Comparison of ENCODE assay signal across 10 mouse cellular contexts in the genomic region with DNA sequence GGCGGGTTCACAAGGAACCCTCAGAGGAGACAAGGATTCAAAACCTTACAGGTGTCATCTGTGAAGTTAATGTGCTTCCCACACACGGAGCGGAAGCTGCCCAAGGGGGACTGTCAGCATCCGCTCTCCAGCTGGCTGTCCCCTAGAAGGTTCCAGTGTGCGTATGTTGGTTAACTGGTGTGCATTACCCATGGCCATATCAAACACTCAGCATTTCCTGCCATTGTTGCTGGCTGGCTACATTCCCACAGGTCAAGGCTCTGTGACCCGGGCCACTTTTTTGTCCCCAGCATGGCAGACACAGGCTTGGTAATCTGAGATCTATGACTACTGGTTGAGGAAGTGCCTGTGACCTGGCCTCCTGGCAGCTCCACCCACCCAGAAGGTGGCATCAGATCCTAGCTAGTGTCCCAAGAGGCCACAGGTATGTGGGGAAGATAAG. TPM values are rescaled to one million over a fixed set of nuclear protein-coding genes. Genes with fewer than 3 reads are reported as not detected.
DNase-seq lines count a peak whose midpoint lies in the region; ATAC-seq and TF ChIP-seq lines count a peak whose summit lies in the region.
"Had no signal": no experiment of that assay in that cellular context is flagged by ENCODE, and none has a peak within 500 bp of the region (broad histone marks: within the 10 kb centered on the region; RNA-seq: fewer than 3 reads in every experiment).

No protein-coding gene starts in this region.

- peaks cover 0 to 19% of the 10 kb centered on the region in 2 experiments; a peak in 1 of 4 replicates for H3K4me1 ChIP-seq in ES-E14 (ENCODE audit: control insufficient read depth in 2 of 2, insufficient read depth in 2 of 2, low read length in 2 of 2, poor library complexity in 1 of 2)
- peaks cover 7% of the 10 kb centered on the region for H3K4me1 ChIP-seq in liver, embryonic 16.5 days (ENCODE audit: control insufficient read depth, low read depth, low read length)
- H3K4me1 ChIP-seq: limb, embryonic 15.5 days; neural tube, embryonic 15.5 days had no signal

- in situ Hi-C loops in ES-E14 (cut with MboI; ENCODE audit: low sequenced_read_pairs in 2 of 2, unreplicated experiment in 2 of 2) = no loop called here

- H3K9ac ChIP-seq in ES-E14 (ENCODE audit: insufficient read depth, low read depth, low read length, poor library complexity, severe bottlenecking) = 0 out of 2 replicates have a peak overlapping the region, but pooled peaks have one; percentile 13
- H3K9ac ChIP-seq in liver, embryonic 16.5 days (ENCODE audit: low read depth, low read length) = no peak overlapping the region
- H3K9ac ChIP-seq: limb, embryonic 15.5 days; neural tube, embryonic 15.5 days had no signal

- no peak for DNase-seq in ES-E14 (ENCODE audit: low read depth, low spot score)
- DNase-seq in heart, adult 11 months = peak; percentile 99
- peak; percentile 74 for DNase-seq in kidney, adult 11 months
- DNase-seq in left cerebral cortex, postnatal 14 days (ENCODE audit: low spot score in 2 of 2) = no peak
- no peak for DNase-seq in thymus, postnatal 0 days (ENCODE audit: low spot score)
- DNase-seq in cerebellum, adult 9-10 months = no peak
- no peak for DNase-seq in cerebellum, adult 11 months

- intact Hi-C loops in left cerebral cortex, postnatal 14 days (cut with DNase I) = no loop called here

- ATAC-seq in liver, embryonic 16.5 days (ENCODE audit: low read depth) = peak; percentile 55

- H3K9me3 ChIP-seq in ES-E14 (ENCODE audit: control insufficient read depth, insufficient read depth, low read depth, low read length) = no peaks in the 10 kb centered on the region
- H3K9me3 ChIP-seq in liver, embryonic 16.5 days (replicated peaks; ENCODE audit: control insufficient read depth, low read length) = no peaks in the 10 kb centered on the region
- H3K9me3 ChIP-seq: neural tube, embryonic 15.5 days had no signal

- no peak overlapping the region for H3K27ac ChIP-seq in ES-E14 (ENCODE audit: insufficient read depth, low read depth, low read length, poor library complexity, severe bottlenecking)
- H3K27ac ChIP-seq in liver, embryonic 16.5 days (ENCODE audit: low read length) = no peak overlapping the region
- H3K27ac ChIP-seq: limb, embryonic 15.5 days; neural tube, embryonic 15.5 days had no signal

- peaks cover 49% of the 10 kb centered on the region for H3K36me3 ChIP-seq in ES-E14 (ENCODE audit: control insufficient read depth, insufficient read depth, low read length, poor library complexity, severe bottlenecking)
- no peaks in the 10 kb centered on the region for H3K36me3 ChIP-seq in liver, embryonic 16.5 days (ENCODE audit: control insufficient read depth, insufficient read depth)

- WGBS in liver, embryonic 16.5 days (ENCODE audit: insufficient replicate concordance) = 42% methylated on average over 6 of the region's 6 CpGs

- no peaks in the 10 kb centered on the region for H3K27me3 ChIP-seq in liver, embryonic 16.5 days (ENCODE audit: control insufficient read depth, insufficient read depth, low read depth, low read length)
- H3K27me3 ChIP-seq: limb, embryonic 15.5 days; neural tube, embryonic 15.5 days had no signal

- no peak overlapping the region for H3K4me3 ChIP-seq in ES-E14 (ENCODE audit: insufficient read depth in 1 of 2, low read depth in 1 of 2, low read length in 2 of 2, poor library complexity in 1 of 2, severe bottlenecking in 1 of 2)
- H3K4me3 ChIP-seq in liver, embryonic 16.5 days (ENCODE audit: low read depth, low read length) = no peak overlapping the region
- H3K4me3 ChIP-seq: limb, embryonic 15.5 days; neural tube, embryonic 15.5 days had no signal

- H3K4me2 ChIP-seq in liver, embryonic 16.5 days (ENCODE audit: low read depth, low read length) = no peak overlapping the region
- H3K4me2 ChIP-seq: limb, embryonic 15.5 days; neural tube, embryonic 15.5 days had no signal

TF ChIP-seq in ES-E14, 5 proteins besides CTCF, POLR2A, EP300 and RAD21:
- TF ChIP-seq CHD2 (IDR thresholded peaks at IDR 0.05; ENCODE audit: low read depth, low read length) (no peak), MAFK (IDR thresholded peaks at IDR 0.05; ENCODE audit: insufficient read depth, low read depth, low read length) (no peak), ZNF384 (IDR thresholded peaks at IDR 0.05; ENCODE audit: low read depth, low read length) (no peak), ZC3H11A (IDR thresholded peaks at IDR 0.05; ENCODE audit: borderline replicate concordance, low read depth, low read length) (no peak), HCFC1 (IDR thresholded peaks at IDR 0.05; ENCODE audit: borderline replicate concordance, insufficient read depth, low read length) (no peak)

RNA-seq across cellular contexts. Expression of a gene that starts 7.5 kb away (rescaled TPM):
- total RNA-seq in ES-E14 (2012; rRNA removed) = 342 and 366 TPM in 2 replicates
- polyA plus RNA-seq in liver, embryonic 16.5 days (2015; fragmentation: Nextera tagmentation; extraction: Ambion mirVana) = 47.3 and 51.8 TPM in 2 replicates
- total RNA-seq in left cerebral cortex, postnatal 14 days (2021) = 100 to 1,000 TPM; 104 to 120 TPM
- 132 and 140 TPM in 2 replicates for polyA plus RNA-seq in thymus, postnatal 0 days (2015; fragmentation: Nextera tagmentation; extraction: Ambion mirVana)

RNA-seq across cellular contexts. Expression of a gene that starts 23.8 kb away (rescaled TPM):
- total RNA-seq in ES-E14 (2012; rRNA removed) = 683 and 2,144 TPM in 2 replicates
- polyA plus RNA-seq in liver, embryonic 16.5 days (2015; fragmentation: Nextera tagmentation; extraction: Ambion mirVana) = 3,720 and 4,229 TPM in 2 replicates
- total RNA-seq in left cerebral cortex, postnatal 14 days (2021) = 1,000 to 10,000 TPM; 1,873 to 2,039 TPM
- 624 and 627 TPM in 2 replicates for polyA plus RNA-seq in thymus, postnatal 0 days (2015; fragmentation: Nextera tagmentation; extraction: Ambion mirVana)

RNA-seq across cellular contexts. Expression of a gene that starts 27.5 kb away (rescaled TPM):
- 241 and 392 TPM in 2 replicates for total RNA-seq in ES-E14 (2012; rRNA removed)
- 12.9 and 15.8 TPM in 2 replicates for polyA plus RNA-seq in liver, embryonic 16.5 days (2015; fragmentation: Nextera tagmentation; extraction: Ambion mirVana)
- 10 to 100 TPM; 11.6 to 15.2 TPM for total RNA-seq in left cerebral cortex, postnatal 14 days (2021)
- polyA plus RNA-seq in thymus, postnatal 0 days (2015; fragmentation: Nextera tagmentation; extraction: Ambion mirVana) = 7.0 and 7.1 TPM in 2 replicates

RNA-seq across cellular contexts. Expression of a gene that starts 30.3 kb away (rescaled TPM):
- 72.3 and 106 TPM in 2 replicates for total RNA-seq in ES-E14 (2012; rRNA removed)
- polyA plus RNA-seq in liver, embryonic 16.5 days (2015; fragmentation: Nextera tagmentation; extraction: Ambion mirVana) = 919 and 984 TPM in 2 replicates
- 1 to 10 TPM; 2.2 to 3.3 TPM for total RNA-seq in left cerebral cortex, postnatal 14 days (2021)
- 21.1 and 21.3 TPM in 2 replicates for polyA plus RNA-seq in thymus, postnatal 0 days (2015; fragmentation: Nextera tagmentation; extraction: Ambion mirVana)

RNA-seq across cellular contexts. Expression of a gene that starts 41.5 kb away (rescaled TPM):
- total RNA-seq in ES-E14 (2012; rRNA removed) = 0.27 and 0.48 TPM in 2 replicates
- polyA plus RNA-seq in liver, embryonic 16.5 days (2015; fragmentation: Nextera tagmentation; extraction: Ambion mirVana) = 405 and 488 TPM in 2 replicates
- not detected for total RNA-seq in left cerebral cortex, postnatal 14 days (2021)
- polyA plus RNA-seq in thymus, postnatal 0 days (2015; fragmentation: Nextera tagmentation; extraction: Ambion mirVana) = 0.29 and 0.75 TPM in 2 replicates

Comparison
In these comparisons a context has a peak if more than half of its experiments do, and no peak if none do; other contexts are left out.
1. DNase-seq: peak in heart, adult 11 months (single experiment) and kidney, adult 11 months (single experiment); none in ES-E14 (single experiment), left cerebral cortex, postnatal 14 days (0 of 2), thymus, postnatal 0 days (single experiment), cerebellum, adult 9-10 months (single experiment) and cerebellum, adult 11 months (single experiment).
2. RNA of a gene that starts 27.5 kb away (total RNA-seq): 241 to 392 TPM in ES-E14; 11.6 to 15.2 TPM in left cerebral cortex, postnatal 14 days; every median in the first group is over 10 times any median in the second.